Mouse (Mus musculus) cortical plate, adult 2 months (tissue): Measurements from ENCODE around the gene Spata13. TPM values are rescaled to one million over a fixed set of nuclear protein-coding genes. Genes with fewer than 3 reads are reported as not detected.

Experiments used
- H3K27ac ChIP-seq: fragments of 200-500 bp; 2 replicates; pipeline ENCODE4 v1.5.1; 2012; ENCODE audit warnings: low read length, control low read depth, inconsistent platforms; ENCODE audit not compliant: insufficient read depth
- H3K4me1 ChIP-seq: fragments of 200-500 bp; 2 replicates; pipeline ENCODE4 v1.6.1; 2011; ENCODE audit warnings: low read length; ENCODE audit not compliant: control insufficient read depth, insufficient read depth
- H3K4me3 ChIP-seq: fragments of 200-500 bp; 2 replicates; pipeline ENCODE4 v1.5.1; 2011; ENCODE audit warnings: mild to moderate bottlenecking, low read length, control low read depth; ENCODE audit not compliant: insufficient read depth
- CTCF ChIP-seq: fragments of 200-500 bp; IDR thresholded peaks from 2 replicates; pipeline ENCODE4 v1.5.1; 2011; ENCODE audit warnings: mild to moderate bottlenecking, control low read depth, low read length; ENCODE audit not compliant: insufficient read depth; ENCODE audit errors: extremely low read depth
- POLR2A ChIP-seq: fragments of 200-500 bp; IDR thresholded peaks from 2 replicates; pipeline ENCODE4 v1.6.1; 2011; ENCODE audit warnings: mild to moderate bottlenecking, low read length, control low read depth; ENCODE audit not compliant: insufficient read depth; ENCODE audit errors: extremely low read depth
- polyA plus RNA-seq: library from polyadenylated mRNA; depleted of rRNA; stranded (reverse); fragments of >200 nt; gene quantifications from 2 replicates; pipeline ENCODE4 v1.2.3, GENCODE M21; 2012

Gene Spata13
- polyA plus RNA-seq, 1 experiment, result 6.1 TPM

- Histone ChIP-seq H3K4me1 (peaks cover 2% of the 10 kb centered on the region; the same call in 1 of the 2 replicates), H3K4me3 (no peak overlapping the region), H3K27ac (no peak overlapping the region)
- no peak for TF ChIP-seq POLR2A
These were observed 4.4 kb downstream of the Spata13 start for GRCm38 (mm10) chr14:60638159-60638558.

- TF ChIP-seq CTCF (no peak), POLR2A (no peak)
- H3K4me3 ChIP-seq, result no peak overlapping the region
- peaks cover 2% of the 10 kb centered on the region for H3K4me1 ChIP-seq
- no peak overlapping the region for H3K27ac ChIP-seq
These were observed 5.4 kb downstream of the Spata13 start for GRCm38 (mm10) chr14:60639195-60639594.

GRCm38 (mm10) chr14:60641120-60641519, 7.3 kb downstream of the Spata13 start:
- Histone ChIP-seq H3K4me3 (no peak overlapping the region), H3K27ac (no peak overlapping the region), H3K4me1 (peaks cover 2% of the 10 kb centered on the region; the same call in 1 of the 2 replicates)
- no peak for TF ChIP-seq POLR2A
- TF ChIP-seq CTCF, result no peak

DNA sequence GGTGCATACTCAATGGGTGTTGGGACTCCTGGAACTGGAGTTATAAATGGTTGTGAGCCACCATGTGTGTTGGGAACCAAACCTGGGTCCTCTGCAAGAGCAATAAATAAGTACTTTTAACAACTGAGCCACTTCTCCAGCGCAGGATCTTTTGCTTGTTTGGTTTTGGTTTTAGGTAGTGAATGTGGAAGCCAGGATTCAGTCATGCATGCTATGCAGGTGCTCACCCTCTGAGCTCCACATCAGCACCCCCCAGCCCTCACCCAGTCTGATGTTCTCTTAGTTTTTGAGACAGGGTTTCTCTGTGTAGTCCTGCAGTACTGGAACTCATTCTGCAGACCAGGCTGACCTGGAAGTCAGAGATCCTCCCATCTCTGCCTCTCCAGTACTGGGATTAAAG, 8.3 kb downstream of the Spata13 start:
- TF ChIP-seq POLR2A (no peak), CTCF (no peak)
- no peak overlapping the region for H3K27ac ChIP-seq
- peaks cover 2% of the 10 kb centered on the region; the same call in 1 of the 2 replicates for H3K4me1 ChIP-seq
- H3K4me3 ChIP-seq, result no peak overlapping the region

- peak overlapping the region; percentile 54; the same call in 1 of the 2 replicates for H3K27ac ChIP-seq
- no peak overlapping the region for H3K4me3 ChIP-seq
- no peak for TF ChIP-seq POLR2A
- no peak for TF ChIP-seq CTCF
- peaks cover 2% of the 10 kb centered on the region; the same call in 1 of the 2 replicates for H3K4me1 ChIP-seq
These were observed 9.5 kb downstream of the Spata13 start for GRCm38 (mm10) chr14:60643098-60643870.

- Histone ChIP-seq H3K4me1 (peaks cover 2% of the 10 kb centered on the region; the same call in 1 of the 2 replicates), H3K27ac (no peak overlapping the region)
- TF ChIP-seq CTCF, result no peak
- no peak for TF ChIP-seq POLR2A
These were observed 12.6 kb downstream of the Spata13 start for GRCm38 (mm10) chr14:60646373-60646772.

DNA sequence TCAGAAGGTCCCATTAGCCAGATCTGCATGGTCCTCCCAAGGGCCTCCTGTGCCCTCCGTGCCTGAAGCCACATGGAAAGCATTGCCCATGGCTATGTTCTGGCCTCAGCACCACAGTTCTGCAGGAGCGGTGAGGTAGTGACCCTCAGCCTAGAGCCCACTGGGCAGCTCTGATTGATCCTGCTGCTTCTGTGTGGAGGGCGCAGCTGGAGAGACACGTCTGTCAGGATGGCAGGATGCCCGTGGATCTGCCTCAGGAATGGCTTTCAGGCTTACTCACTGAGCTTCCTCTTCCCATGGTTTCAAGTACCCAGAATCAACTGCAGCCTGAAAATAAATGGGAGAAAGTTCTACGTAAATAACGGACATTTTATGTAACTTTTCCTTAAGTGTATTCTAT, 14.1 kb downstream of the Spata13 start:
- TF ChIP-seq POLR2A, result no peak
- TF ChIP-seq CTCF, result no peak
- Histone ChIP-seq H3K4me3 (no peak overlapping the region), H3K27ac (no peak overlapping the region), H3K4me1 (peaks cover 2% of the 10 kb centered on the region; the same call in 1 of the 2 replicates)

More at GRCm38 (mm10) chr14:60646373-60646772, 12.6 kb downstream of the Spata13 start:
- no peak overlapping the region for H3K4me3 ChIP-seq

- H3K4me3 ChIP-seq, result no peak overlapping the region
- H3K4me1 ChIP-seq, result no peaks in the 10 kb centered on the region; the same call in 1 of the 2 replicates
- H3K27ac ChIP-seq, result no peak overlapping the region
- TF ChIP-seq CTCF, result no peak
- no peak for TF ChIP-seq POLR2A
These were observed 15.2 kb downstream of the Spata13 start for GRCm38 (mm10) chr14:60648956-60649355.

DNA sequence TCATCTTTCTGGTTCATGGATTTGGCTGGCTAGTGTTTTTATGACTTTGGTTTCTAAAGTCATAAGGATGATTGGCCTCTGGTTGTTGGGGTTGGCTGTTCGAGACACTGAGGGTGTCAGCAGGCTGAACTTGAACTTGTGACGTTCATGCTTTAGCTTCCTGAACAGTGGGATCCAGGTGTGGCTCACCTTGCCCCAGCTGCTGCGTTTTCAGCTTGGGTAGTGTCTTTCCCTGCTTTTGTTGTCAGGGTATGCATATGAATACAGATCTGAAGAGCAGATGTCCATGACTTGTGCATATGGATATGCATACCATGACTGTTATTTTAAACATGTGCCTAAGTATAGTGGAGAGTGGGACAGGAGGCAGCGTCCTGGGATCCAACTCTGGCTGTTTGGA, 19.4 kb downstream of the Spata13 start:
- Histone ChIP-seq H3K27ac (no peak overlapping the region), H3K4me1 (no peaks in the 10 kb centered on the region; the same call in 1 of the 2 replicates), H3K4me3 (no peak overlapping the region)
- no peak for TF ChIP-seq POLR2A
- no peak for TF ChIP-seq CTCF

- Histone ChIP-seq H3K4me1 (no peaks in the 10 kb centered on the region; the same call in 1 of the 2 replicates), H3K4me3 (no peak overlapping the region), H3K27ac (no peak overlapping the region)
- TF ChIP-seq CTCF (no peak), POLR2A (no peak)
These were observed 20.2 kb downstream of the Spata13 start for GRCm38 (mm10) chr14:60653977-60654376.
